Mouse (Mus musculus) G1E (cell line): ENCODE results near the gene Kcnma1. TPM values are rescaled to one million over a fixed set of nuclear protein-coding genes. Genes with fewer than 3 reads are reported as not detected.

Experiments
- ATAC-seq: 2 replicates; pipeline ENCODE4 v1.8.0; 2016; ENCODE audit warnings: mild to moderate bottlenecking; ENCODE audit not compliant: insufficient number of reproducible peaks, poor library complexity, low FRiP score, severe bottlenecking; ENCODE audit errors: extremely low read depth
- DNase-seq: peaks from one replicate; pipeline ENCODE4 v3.0.0; 2012; ENCODE audit warnings: low spot score
- H3K27me3 ChIP-seq: 2 replicates; pipeline ENCODE4 v1.6.1; 2012; ENCODE audit warnings: mild to moderate bottlenecking, low read length, inconsistent platforms; ENCODE audit not compliant: insufficient read depth
- H3K36me3 ChIP-seq: replicated peaks from 2 replicates; pipeline ENCODE3; 2012; ENCODE audit warnings: mild to moderate bottlenecking, inconsistent platforms
- H3K4me1 ChIP-seq: 2 replicates; pipeline ENCODE4 v1.6.1; 2012; ENCODE audit warnings: low read depth, low read length, inconsistent platforms, mixed read lengths; ENCODE audit not compliant: insufficient read depth
- H3K4me3 ChIP-seq: 2 replicates; pipeline ENCODE4 v1.5.1; 2012; ENCODE audit warnings: low read depth, mild to moderate bottlenecking, inconsistent platforms, low read length, moderate library complexity, mixed read lengths
- H3K9me3 ChIP-seq: replicated peaks from 2 replicates; pipeline ENCODE4 v1.6.1; 2012; ENCODE audit warnings: inconsistent platforms
- CTCF ChIP-seq: IDR thresholded peaks from 2 replicates; pipeline ENCODE4 v1.5.1; 2012; ENCODE audit warnings: low read depth, low read length, inconsistent platforms, mixed read lengths
- GATA1 ChIP-seq: IDR thresholded peaks from 2 replicates; pipeline ENCODE4 v1.6.1; 2012; ENCODE audit warnings: borderline replicate concordance, low read length, inconsistent platforms, mixed read lengths
- GATA2 ChIP-seq: IDR thresholded peaks from 2 replicates; pipeline ENCODE4 v1.6.1; 2012; ENCODE audit warnings: low read depth, low read length, inconsistent platforms, borderline replicate concordance
- POLR2AphosphoS5 ChIP-seq: IDR thresholded peaks from 2 replicates; pipeline ENCODE4 v1.6.1; 2012; ENCODE audit warnings: low read depth, low read length, inconsistent platforms; ENCODE audit not compliant: insufficient replicate concordance
- TAL1 ChIP-seq: conservative IDR thresholded peaks from 2 replicates; pipeline ENCODE4 v1.6.1; 2012; ENCODE audit warnings: low read depth, low read length, inconsistent platforms, mixed read lengths
- polyA plus RNA-seq: library from polyadenylated mRNA; stranded (reverse); fragments of >175 nt; gene quantifications from 2 replicates; pipeline ENCODE4 v1.2.3, GENCODE M21; 2012
- total RNA-seq, 2 experiments: library from RNA; stranded (forward) in 1 of 2; stranded (reverse) in 1 of 2; fragments of 200-1000 nt in 1 of 2; fragments of >200 nt in 1 of 2; fragmentation: Nextera tagmentation in 1 of 2; gene quantifications; 2 replicates each; pipeline ENCODE4 v1.2.3; 2014 to 2017

The Kcnma1 gene
- total and polyA plus RNA-seq, 3 experiments, result 0.27 TPM; not detected in 2

DNA sequence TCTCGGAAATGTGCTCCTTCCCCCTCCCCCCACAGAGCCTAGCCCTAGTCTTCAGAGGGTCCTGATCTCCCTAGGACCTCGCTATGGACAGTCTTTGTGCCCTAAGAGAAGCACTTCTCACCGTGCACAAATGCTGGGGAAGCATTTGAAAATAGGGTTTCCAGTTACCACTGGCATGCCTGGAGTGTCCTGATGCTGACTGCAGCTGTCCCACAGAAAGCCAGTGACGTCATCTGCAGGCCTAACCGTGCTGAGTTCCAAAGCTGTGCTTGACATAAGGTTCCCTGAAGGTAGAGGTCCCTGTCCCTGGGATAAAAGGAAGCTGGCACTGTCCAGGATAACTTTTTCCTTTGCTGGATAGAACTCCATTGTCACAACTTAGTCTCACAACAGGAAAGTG lies 71.1 kb downstream of the Kcnma1 start:
- Histone ChIP-seq H3K9me3 (no peaks in the 10 kb centered on the region), H3K27me3 (no peaks in the 10 kb centered on the region; the same call in 1 of the 2 replicates), H3K4me3 (no peak overlapping the region), H3K4me1 (no peaks in the 10 kb centered on the region), H3K36me3 (no peaks in the 10 kb centered on the region)
- TF ChIP-seq CTCF (no peak), POLR2AphosphoS5 (no peak), GATA1 (no peak), GATA2 (no peak), TAL1 (no peak)
- DNase-seq (no peak), ATAC-seq (no peak)

DNA sequence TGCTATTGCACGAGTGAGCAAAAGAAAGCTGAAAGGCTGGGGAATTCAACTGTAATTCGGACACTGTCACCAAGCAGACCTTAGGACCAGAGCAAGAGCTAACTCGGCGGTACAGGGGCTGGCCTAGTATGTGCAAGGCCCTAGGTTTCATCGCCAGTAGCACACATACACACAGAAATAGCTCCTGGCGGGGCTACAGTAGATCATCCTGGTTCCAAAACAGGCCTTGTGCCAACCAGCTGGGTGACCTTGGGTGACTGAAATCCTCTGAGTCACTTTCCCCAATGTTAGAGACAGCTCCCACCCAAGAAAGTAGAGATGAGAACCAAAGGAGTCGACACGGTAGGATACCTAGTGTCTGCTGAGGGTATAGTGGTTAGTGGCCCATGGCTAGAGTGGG lies 72.2 kb downstream of the Kcnma1 start:
- no peak for DNase-seq
- Histone ChIP-seq H3K9me3 (no peaks in the 10 kb centered on the region), H3K4me3 (no peak overlapping the region), H3K27me3 (no peaks in the 10 kb centered on the region; the same call in 1 of the 2 replicates), H3K4me1 (no peaks in the 10 kb centered on the region), H3K36me3 (no peaks in the 10 kb centered on the region)
- no peak for ATAC-seq
- TF ChIP-seq GATA1 (no peak), TAL1 (no peak), CTCF (no peak), POLR2AphosphoS5 (no peak), GATA2 (no peak)

DNA sequence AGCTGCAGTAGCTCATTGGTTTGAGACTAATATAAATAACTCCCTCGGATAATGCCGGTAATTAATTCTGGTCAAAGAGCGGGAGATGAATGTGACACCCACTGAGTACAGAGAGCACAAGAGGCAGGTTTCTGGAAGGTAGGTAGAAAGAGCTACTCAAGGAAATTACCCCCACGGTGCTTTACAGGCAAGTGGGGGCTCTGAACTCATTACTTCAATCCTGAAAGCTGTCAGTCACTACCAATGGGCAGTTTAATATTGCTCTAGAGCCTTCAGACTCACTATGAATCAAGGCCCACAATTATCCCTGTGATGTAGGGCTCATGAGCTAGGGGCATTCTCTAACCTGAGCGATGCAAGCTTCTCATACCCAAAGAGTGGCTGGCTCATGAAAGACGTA lies 79.3 kb downstream of the Kcnma1 start:
- TF ChIP-seq GATA1 (no peak), GATA2 (no peak), CTCF (no peak), TAL1 (no peak), POLR2AphosphoS5 (no peak)
- H3K27me3 ChIP-seq, result no peaks in the 10 kb centered on the region
- H3K4me1 ChIP-seq, result no peaks in the 10 kb centered on the region
- ATAC-seq, result no peak
- DNase-seq, result no peak
- no peaks in the 10 kb centered on the region for H3K9me3 ChIP-seq
- no peaks in the 10 kb centered on the region for H3K36me3 ChIP-seq
- H3K4me3 ChIP-seq, result no peak overlapping the region

DNA sequence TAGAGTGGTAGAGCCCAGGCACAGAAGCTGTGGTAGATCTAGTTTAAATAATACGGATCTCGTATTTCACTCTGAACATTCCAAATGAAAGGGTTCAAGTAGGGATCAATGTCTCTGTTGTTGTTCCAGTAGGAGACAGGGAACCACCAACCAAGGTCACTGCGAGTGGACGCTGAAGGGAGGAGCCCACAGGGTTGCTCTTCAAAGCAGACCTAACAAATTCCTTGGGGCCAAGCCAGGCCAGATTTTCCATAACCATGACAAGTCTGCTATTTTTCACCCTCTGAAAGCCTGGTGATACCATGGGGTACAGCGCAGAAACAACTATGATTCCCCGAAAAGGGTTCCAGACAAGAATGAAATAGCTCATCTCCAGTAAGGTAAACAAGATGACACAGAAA lies 82.6 kb downstream of the Kcnma1 start:
- H3K36me3 ChIP-seq, result no peaks in the 10 kb centered on the region
- H3K4me1 ChIP-seq, result no peaks in the 10 kb centered on the region
- ATAC-seq (no peak), DNase-seq (no peak)
- no peak overlapping the region for H3K4me3 ChIP-seq
- no peaks in the 10 kb centered on the region for H3K27me3 ChIP-seq
- TF ChIP-seq GATA1 (no peak), GATA2 (no peak)
- no peaks in the 10 kb centered on the region for H3K9me3 ChIP-seq

DNA sequence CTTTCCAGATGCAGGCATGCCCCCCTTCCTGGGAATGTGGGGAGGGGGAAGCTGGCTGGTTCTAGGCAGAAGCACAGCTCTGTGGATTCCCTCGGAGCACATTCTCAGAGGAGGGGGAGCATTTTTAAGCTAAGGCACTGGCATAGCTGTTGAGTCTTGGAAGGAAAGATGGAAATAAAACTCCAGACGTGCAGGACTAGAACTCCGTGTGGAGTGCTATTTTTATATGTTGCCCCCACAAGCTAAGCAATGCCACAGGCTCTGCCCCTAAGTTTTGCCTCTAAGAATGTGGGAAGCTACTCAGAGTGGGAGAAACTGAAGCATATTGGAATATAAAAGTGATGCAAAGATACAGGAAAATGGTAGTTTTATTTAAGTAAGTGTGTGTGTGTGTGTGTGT lies 85.1 kb downstream of the Kcnma1 start:
- ATAC-seq, result no peak
- H3K4me3 ChIP-seq, result no peak overlapping the region

DNA sequence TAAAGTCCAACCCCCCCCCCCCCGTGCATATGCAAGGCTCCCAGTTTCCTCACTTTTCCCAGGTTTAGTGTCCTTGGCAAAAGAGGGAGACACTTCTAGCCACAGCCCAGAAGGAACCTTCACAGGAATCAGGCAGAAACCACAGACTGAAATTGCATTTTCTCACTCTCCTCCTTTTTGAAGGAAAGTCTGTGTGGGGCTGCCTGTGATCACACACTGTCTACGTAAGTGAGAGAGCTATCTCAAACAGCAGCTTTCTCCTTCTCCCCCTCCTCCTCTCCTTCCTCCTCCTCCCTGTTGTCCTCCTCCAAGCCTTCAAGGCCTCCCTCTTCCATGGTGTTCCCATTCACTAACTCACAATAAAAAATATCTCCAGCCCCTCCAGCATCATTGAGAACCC lies 90.9 kb downstream of the Kcnma1 start:
- Histone ChIP-seq H3K36me3 (no peaks in the 10 kb centered on the region), H3K4me1 (no peaks in the 10 kb centered on the region), H3K4me3 (no peak overlapping the region), H3K9me3 (no peaks in the 10 kb centered on the region), H3K27me3 (no peaks in the 10 kb centered on the region)
- no peak for DNase-seq
- no peak for TF ChIP-seq TAL1
- TF ChIP-seq CTCF, result no peak
- TF ChIP-seq GATA1, result no peak
- TF ChIP-seq GATA2, result no peak
- no peak for TF ChIP-seq POLR2AphosphoS5
- no peak for ATAC-seq

More for the DNA sequence above, 85.1 kb downstream of the Kcnma1 start:
- Histone ChIP-seq H3K4me1 (no peaks in the 10 kb centered on the region), H3K27me3 (no peaks in the 10 kb centered on the region), H3K36me3 (no peaks in the 10 kb centered on the region), H3K9me3 (no peaks in the 10 kb centered on the region)
- DNase-seq, result no peak
- TF ChIP-seq GATA1 (no peak), CTCF (no peak), GATA2 (no peak), TAL1 (no peak), POLR2AphosphoS5 (no peak)

DNA sequence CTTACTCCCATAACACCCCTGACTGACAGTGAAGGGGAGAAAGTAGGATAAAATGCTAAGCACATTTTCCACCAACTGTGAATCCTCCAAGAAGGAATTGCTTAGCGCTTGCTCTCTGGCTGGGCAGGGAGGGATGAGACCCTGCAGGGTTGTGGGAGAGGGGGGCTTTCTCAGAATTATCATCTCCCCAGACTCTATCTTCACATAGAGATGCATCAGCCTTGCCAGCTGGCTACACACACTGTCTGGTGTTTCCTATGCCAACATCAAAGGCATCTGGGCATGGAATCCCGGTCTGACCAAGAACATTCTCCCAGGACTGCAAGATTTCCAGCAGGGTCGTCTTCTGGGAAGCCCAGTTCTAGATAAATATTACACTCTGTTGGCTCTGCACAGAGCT lies 91.5 kb downstream of the Kcnma1 start:
- Histone ChIP-seq H3K4me1 (no peaks in the 10 kb centered on the region), H3K27me3 (no peaks in the 10 kb centered on the region), H3K4me3 (no peak overlapping the region), H3K36me3 (no peaks in the 10 kb centered on the region), H3K9me3 (no peaks in the 10 kb centered on the region)
- DNase-seq, result no peak
- TF ChIP-seq GATA2, result no peak
- TF ChIP-seq GATA1, result no peak
- TF ChIP-seq POLR2AphosphoS5, result no peak
- no peak for TF ChIP-seq TAL1
- no peak for TF ChIP-seq CTCF
- no peak for ATAC-seq
